Mouse (Mus musculus) myocyte (in vitro differentiated cells): ENCODE data around the gene Cblb.

Experiments used
- MAX ChIP-seq: IDR thresholded peaks from one replicate; pipeline ENCODE4 v1.6.1; 2011; ENCODE audit warnings: low read depth, mild to moderate bottlenecking, control low read depth
- POLR2A ChIP-seq: IDR thresholded peaks from one replicate; pipeline ENCODE4 v1.6.1; 2011; ENCODE audit warnings: low read depth, mild to moderate bottlenecking, control low read depth, moderate library complexity; ENCODE audit not compliant: insufficient read length
- REST ChIP-seq: IDR thresholded peaks from one replicate; pipeline ENCODE4 v1.6.1; 2011; ENCODE audit warnings: mild to moderate bottlenecking, control low read depth, moderate library complexity; ENCODE audit not compliant: insufficient read depth, insufficient read length
- TCF12 ChIP-seq: IDR thresholded peaks from one replicate; pipeline ENCODE4 v1.6.1; 2011; ENCODE audit warnings: mild to moderate bottlenecking, control low read depth; ENCODE audit not compliant: poor library complexity, insufficient read depth, severe bottlenecking

DNA sequence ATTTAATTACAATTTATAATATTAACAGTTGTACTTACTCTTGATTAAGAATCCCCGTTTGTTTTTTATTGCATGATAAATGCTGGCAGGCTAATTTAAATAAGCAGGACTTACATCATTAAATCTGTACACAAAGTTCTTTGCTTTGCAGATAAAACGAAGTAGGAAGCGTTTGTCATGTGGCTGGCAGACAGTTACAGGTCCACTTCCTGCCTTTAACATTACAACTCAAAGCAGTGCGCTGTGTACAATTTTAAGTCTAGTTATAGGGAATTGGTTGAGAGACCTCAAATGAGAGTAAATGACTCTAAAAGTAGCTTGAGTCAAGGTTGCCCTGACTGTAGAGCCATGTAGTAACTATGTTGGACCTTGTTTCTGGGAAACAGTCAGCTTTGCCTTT lies 25.1 kb downstream of the Cblb start:
- no peak for TF ChIP-seq POLR2A
- no peak for TF ChIP-seq TCF12
- TF ChIP-seq MAX = no peak
- TF ChIP-seq REST = no peak
